Mouse (Mus musculus): Measurements from ENCODE around the gene Caskin1.
"Not testable (repeated sequence)": the region's sequence is repeated elsewhere in the genome, so short reads cannot be mapped to it uniquely, and the experiment has no call there.

Caskin1 gene

DNA sequence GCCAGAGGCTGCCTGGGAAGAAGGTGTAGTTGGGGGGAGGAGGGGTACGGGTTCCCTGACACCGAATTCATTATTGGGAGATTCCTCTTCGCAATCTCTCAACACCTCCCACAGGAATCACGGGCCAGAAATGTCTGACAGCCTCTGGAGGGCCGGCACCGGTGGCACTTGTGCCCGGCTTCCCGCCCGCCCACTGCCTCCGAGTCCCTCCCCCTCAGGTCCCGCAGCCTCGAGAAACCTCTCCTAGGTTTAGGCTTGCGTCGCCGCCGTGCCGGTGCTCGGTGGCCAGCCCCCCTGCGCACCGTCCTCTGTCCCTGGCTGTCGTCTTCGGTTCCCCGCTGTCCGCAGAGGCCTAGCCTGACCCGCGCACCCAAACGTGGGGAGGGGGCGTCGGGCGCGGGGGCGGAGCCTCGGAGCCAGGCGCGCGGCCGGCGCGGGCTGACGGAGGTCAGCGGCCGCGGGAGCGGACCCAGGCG lies at the start of gene Caskin1:
Gene Caskin1 (plus strand): TSS at position 416 of the 476 bp plus-strand sequence.
- DNase-seq (ENCODE audit: low spot score) = peak; percentile 49

- no peak for DNase-seq (ENCODE audit: low spot score)
These were observed 48.0 kb upstream of the Caskin1 start for GRCm38 (mm10) chr17:24440377-24440776.

- peak; percentile 21 for DNase-seq (ENCODE audit: low spot score)
These were observed 47.3 kb upstream of the Caskin1 start for GRCm38 (mm10) chr17:24441148-24441547.

GRCm38 (mm10) chr17:24442107-24442506 lies 46.3 kb upstream of the Caskin1 start:
- no peak for DNase-seq (ENCODE audit: low spot score)

DNA sequence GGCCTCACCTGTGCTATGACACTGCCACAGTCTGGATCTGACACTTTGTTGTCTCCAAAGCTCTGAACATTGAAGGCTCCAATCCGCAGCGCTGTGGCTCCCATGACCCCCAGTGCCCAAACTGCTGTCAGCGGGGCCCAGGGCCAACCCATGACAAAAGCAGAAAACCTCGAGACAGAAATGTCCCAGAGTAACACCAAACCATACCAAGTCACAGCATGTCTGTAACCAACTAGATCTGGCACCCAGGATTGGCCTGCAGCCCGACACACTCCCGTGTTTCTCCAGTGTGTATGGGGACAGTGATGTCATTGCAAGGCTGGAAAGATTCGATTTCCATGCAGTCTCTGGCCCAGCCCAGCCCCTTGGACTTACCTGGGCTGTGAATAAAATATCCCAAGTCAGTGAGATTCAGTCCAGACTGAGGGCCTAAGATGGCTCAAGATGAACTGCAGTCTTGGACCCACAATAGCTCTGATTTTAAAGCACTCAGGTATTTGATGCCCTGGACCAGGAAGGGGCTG lies 45.7 kb upstream of the Caskin1 start, which contains the start of gene Dnase1l2:
Gene Dnase1l2 (minus strand): TSS at position 474 of the 524 bp plus-strand sequence.
- no peak for DNase-seq (ENCODE audit: low spot score)

DNA sequence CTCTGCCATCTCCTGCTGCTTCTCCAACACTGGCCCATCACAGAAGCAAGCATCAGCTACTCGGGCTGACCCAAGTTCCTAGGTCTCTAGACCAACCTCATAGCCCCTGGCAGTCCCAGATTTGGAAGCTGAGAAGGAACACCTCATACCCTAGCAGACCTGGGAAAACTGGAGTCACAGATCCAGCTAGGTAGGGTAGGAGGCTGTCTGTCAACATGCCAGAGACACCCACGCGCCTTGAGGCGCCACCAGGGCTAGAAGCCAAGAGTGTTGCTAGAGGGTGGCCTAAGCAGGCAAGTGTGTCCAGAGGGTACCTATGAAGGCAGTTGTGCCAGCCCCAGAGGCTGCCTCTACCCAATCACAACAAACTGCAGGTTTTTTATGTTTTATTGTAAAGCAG lies 45.0 kb upstream of the Caskin1 start:
- DNase-seq (ENCODE audit: low spot score) = no peak

DNA sequence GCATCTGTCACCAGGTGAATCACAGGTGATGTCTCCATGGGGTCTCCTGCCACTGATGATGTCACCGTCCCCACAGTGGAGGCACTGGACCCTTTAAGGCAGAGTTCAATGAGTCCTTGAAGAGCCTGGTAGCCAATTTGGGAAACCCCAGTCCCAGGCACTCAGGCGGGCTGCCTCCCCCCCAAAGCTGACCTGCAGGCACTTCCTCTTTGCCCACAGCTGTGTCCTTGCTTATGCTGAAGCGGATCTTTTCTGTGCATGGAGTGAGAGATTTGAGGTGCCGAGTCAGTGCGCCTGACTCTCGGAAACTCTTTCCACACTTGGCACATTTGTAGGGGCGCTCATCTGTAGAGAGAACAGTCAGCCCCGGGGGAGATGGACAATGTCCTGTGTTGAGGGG lies 41.8 kb upstream of the Caskin1 start:
- no peak for DNase-seq (ENCODE audit: low spot score)

DNA sequence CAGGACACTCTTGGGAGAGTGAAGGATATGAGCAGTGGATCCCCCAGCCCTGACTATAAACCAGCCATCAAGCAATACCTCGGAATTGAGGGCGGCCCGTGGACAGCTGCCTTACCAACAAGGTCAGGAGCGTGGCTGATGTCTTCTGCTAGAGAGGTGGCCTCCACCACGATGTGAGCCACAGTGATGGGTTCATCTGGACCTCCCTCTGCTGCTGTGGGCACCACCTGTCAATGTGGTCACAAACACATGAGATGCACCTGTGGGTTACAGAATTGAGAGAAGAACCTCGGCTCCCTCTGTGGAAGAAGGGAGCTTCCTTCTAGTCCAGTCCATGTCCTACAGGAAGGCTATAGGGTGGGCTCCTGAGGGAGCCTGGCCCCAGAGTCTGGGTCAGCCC lies 38.9 kb upstream of the Caskin1 start:
- DNase-seq (ENCODE audit: low spot score) = no peak

GRCm38 (mm10) chr17:24451220-24451619 lies 37.2 kb upstream of the Caskin1 start:
- no peak for DNase-seq (ENCODE audit: low spot score)

DNA sequence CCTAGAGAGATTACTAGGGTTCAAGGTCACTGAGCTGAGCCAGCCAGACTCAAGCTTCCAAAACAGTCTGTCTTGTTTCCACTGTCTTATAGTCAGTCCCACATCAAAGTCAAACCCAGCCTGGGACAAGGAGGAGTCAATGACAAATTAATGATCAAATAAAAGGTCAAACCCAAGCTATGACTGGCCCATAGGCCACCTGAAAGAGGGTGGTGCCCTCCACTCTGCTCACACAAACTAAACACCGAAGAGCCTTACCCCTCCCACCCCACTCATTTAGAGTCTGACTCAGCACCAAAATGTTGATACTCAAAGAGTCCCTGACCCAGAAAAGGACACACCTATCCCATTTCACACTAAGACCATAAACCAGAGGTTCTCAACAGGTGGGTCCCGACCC lies 35.0 kb upstream of the Caskin1 start:
- DNase-seq (ENCODE audit: low spot score) = no peak

DNA sequence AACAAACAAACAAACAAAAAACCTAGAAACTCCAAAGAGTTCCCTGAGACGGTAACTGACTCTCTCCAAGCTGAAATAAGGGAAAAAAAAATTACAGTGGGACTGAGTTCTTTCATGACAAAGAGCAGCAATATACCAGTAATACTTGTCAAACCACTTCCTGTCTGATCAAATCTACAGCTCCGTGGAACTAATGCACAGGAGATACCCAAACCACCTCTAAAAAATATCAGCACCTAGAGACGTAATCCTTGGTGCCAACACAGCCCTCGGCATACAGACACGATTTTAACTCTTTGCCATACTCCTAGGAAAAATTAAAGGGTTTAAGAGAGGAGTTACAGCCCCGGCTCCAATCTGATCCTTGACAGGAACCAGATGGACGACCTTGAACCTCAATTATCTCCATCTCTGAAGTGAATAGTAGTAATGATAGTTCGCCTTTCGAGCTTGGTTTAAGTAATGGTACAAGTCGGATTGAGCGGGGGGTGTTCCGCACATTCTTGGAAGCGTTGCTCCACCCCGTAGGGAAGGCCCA lies 34.1 kb upstream of the Caskin1 start:
- DNase-seq (ENCODE audit: low spot score) = no peak

DNA sequence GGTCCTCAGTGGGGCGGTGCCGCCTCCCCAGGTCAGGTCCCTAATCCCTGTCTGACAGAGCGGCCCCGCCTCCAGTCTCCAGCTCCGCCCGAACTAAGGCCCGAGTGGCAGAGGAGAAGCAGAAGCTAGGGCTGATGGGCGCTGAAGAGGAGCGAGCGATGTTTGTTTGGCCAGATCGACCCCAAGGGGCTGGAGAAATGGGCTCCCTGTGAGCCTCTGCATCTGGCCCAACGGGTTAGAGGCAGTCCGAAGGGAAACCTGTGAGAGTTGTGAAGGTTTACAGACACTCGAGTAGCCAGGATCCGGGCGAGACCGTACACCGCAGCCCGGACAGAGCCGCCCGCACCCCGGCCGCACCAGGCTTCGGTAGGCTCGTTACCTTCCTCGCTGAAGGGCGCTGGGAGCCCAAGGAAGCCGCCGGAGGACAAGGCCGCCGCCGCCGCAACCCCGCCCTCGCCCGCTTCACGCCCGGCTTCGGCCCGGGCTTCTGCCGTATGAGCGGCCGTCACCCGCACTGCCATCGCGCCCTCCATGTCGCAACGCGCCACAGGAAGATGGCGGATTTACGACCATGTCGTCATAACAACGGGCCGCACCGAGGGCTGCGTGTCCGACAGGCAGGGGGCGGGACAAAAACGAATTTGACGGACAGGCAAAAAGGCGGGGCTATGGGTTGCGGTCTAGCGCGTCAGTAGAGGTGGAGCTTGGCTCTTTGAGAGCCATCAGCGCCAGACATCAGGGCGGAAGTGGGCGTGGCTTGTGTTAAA lies 33.5 kb upstream of the Caskin1 start:
- peak; percentile 100 for DNase-seq (ENCODE audit: low spot score)

DNA sequence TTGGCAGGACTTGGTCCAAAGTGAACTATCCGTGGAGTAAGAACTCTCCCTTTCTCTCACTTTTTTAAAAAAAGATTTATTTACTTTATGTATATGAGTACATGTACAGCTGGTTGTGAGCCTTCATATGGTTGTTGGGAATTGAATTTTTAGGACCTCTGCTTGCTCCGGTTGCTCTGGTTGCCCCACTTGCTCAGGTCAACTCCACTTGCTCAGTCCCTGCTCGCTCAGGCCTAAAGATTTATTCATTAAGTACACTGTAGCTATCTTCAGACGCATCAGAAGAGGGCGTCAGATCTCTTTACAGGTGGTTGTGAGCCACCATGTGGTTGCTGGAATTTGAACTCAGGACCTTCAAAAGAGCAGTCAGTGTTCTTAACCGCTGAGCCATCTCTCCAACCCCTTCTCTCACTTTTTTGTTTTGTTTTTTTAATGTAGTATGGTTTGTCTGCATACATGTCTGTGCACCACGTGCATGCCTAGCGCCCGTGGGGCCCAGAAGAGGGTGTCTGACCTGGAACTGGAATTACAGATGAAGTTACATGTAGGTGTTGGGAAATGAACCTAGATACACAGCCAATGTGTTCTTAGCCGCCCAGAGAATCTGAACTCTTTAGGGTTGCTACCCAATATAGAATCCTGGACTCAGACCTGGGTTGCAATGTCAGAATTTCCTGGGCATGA lies 32.7 kb upstream of the Caskin1 start:
- not testable (repeated sequence) for DNase-seq (ENCODE audit: low spot score)

DNA sequence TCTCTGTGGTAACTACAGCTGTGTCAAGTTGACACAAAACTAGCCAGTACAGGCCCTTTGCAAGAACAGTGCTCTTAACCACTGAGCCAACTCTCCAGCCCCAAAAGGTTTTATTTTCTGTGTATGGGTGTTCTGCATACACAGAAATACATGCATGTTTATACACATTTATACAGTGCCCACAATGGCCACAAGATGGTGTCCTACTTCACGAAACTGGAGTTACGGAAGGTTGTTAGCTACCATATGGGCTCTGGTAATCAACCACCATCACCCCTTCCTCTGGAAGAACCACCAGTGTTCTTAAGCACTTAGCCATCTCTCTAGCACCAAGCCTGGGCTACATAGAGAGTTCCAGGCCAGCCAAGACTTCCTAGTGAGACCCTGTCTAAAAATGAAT lies 26.8 kb upstream of the Caskin1 start:
- DNase-seq (ENCODE audit: low spot score) = peak; percentile 55

- no peak for DNase-seq (ENCODE audit: low spot score)
These were observed 25.5 kb upstream of the Caskin1 start for GRCm38 (mm10) chr17:24462932-24463331.

DNA sequence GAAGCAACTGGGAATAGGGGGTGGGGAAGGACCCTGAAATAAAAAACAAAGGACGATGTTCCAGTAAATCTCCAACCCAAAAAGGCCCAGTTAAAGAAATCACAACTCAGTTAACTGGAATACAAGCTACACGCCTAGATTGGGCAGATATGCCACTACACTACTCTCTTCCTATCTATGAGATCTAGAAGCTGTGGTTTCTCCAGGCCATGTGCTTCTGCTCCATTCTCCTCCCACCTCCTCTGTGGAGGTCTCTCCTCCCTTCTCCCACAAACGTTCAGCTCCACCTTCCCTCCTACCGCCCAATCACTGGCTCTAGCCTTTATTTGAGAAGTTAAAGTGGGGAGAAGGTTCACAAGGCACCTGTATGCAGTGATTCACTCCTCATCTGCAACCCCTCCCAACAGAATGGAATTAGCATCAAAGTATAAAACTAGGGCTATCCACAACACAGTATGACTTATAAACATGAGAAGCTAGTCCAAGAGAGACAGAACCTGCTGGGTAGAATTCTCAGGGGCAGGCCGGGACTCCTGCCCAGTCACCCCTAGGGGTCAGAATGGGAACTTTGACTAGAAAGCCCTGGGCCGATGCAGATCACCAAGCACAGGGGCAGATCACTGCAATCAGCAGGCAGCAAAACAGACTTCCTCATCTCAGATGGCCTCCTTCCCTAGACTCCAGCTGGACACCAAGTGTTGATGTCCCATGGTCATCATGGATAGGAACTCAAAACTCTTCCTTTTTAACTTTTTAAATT lies 24.8 kb upstream of the Caskin1 start:
- DNase-seq (ENCODE audit: low spot score) = no peak

GRCm38 (mm10) chr17:24468636-24469246 lies 19.7 kb upstream of the Caskin1 start:
- DNase-seq (ENCODE audit: low spot score) = no peak

GRCm38 (mm10) chr17:24469336-24469909 lies 19.0 kb upstream of the Caskin1 start:
- DNase-seq (ENCODE audit: low spot score) = no peak

DNA sequence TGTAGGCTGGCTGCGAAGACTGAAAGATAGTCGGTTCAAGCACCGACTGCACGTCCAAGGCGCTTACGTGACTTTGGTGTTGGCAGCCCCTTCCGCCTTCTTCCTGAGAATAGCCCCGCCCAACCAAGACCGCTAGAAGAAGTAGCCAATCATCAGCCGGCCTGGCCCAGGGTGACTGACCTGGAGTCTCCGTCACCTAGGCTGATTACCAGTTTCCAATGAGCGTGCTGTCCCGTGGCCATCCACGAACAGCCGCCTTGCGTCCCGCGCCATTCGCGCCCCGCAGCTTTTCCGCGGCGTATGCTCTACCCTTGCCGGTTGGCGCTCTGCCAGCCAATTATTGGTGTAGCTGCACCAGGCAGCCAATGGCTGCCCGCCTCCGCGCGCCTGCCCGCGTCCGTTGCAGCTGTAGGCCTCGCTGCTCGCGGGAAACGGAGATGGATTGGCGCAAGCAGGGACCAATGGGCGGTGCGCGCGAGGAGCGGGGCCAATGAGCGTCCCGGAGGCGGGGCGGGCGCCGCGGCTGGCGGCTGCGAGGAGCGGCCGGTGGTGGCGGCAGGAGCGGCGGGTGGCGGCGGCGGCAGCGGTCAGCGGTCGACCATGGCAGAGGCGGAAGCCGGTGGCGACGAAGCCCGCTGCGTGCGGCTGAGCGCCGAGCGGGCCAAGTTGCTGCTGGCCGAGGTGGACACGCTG lies 18.3 kb upstream of the Caskin1 start, which contains the start of the genes E4f1 and Pgp:
Gene E4f1 (minus strand): TSS at position 404 of the 693 bp plus-strand sequence.
Gene Pgp (plus strand): TSS at position 483 of the 693 bp plus-strand sequence.
- peak; percentile 99 for DNase-seq (ENCODE audit: low spot score)
